Mouse (Mus musculus) kidney, postnatal 0 days (tissue): ENCODE results near the gene Capg. TPM values are rescaled to one million over a fixed set of nuclear protein-coding genes. Genes with fewer than 3 reads are reported as not detected.
A peak's percentile ranks its signal among the peaks of the same experiment; 100 is the strongest.

ENCODE experiments used
- ATAC-seq: fragments of 200-750 bp; cut with Nextera tagmentation; replicated peaks from 2 replicates; pipeline ENCODE4 v1.8.0; 2017; ENCODE audit warnings: low read depth, moderate number of reproducible peaks, moderate TSS enrichment, moderate library complexity; ENCODE audit not compliant: low FRiP score
- DNase-seq: peaks from one replicate; pipeline ENCODE4 v3.0.0-alpha.2; 2016; ENCODE audit warnings: low spot score
- H3K27ac ChIP-seq: fragments of 300-500 bp; sonication (generic); 2 replicates; pipeline ENCODE4 v1.5.1; 2014; ENCODE audit warnings: mild to moderate bottlenecking
- H3K27me3 ChIP-seq: fragments of 300-500 bp; sonication (generic); 2 replicates; pipeline ENCODE4 v1.6.1; 2014; ENCODE audit warnings: low read length, mixed read lengths; ENCODE audit not compliant: insufficient read depth
- H3K36me3 ChIP-seq: fragments of 300-500 bp; sonication (generic); 2 replicates; pipeline ENCODE4 v1.6.1; 2014; ENCODE audit warnings: low read length, mixed read lengths; ENCODE audit not compliant: insufficient read depth
- H3K4me1 ChIP-seq: fragments of 300-500 bp; sonication (generic); replicated peaks from 2 replicates; pipeline ENCODE4 v1.6.1; 2014; ENCODE audit warnings: antibody characterized with exemption, low read length, mixed read lengths; ENCODE audit not compliant: insufficient read depth
- H3K4me2 ChIP-seq: fragments of 300-500 bp; sonication (generic); 2 replicates; pipeline ENCODE4 v1.6.1; 2014; ENCODE audit warnings: mild to moderate bottlenecking, low read length, moderate library complexity, mixed read lengths
- H3K4me3 ChIP-seq: fragments of 300-500 bp; sonication (generic); replicated peaks from 2 replicates; pipeline ENCODE4 v1.5.1; 2014; ENCODE audit warnings: low read depth, low read length
- H3K9ac ChIP-seq: fragments of 300-500 bp; sonication (generic); 2 replicates; pipeline ENCODE4 v1.6.1; 2014; ENCODE audit warnings: low read depth, low read length
- H3K9me3 ChIP-seq: fragments of 300-500 bp; sonication (generic); replicated peaks from 2 replicates; pipeline ENCODE4 v1.6.1; 2016; ENCODE audit warnings: low read length, inconsistent platforms, mixed read lengths
- CTCF ChIP-seq: IDR thresholded peaks from 2 replicates; pipeline ENCODE4 v1.5.1; 2016; ENCODE audit warnings: antibody characterized with exemption, low read depth, mild to moderate bottlenecking, moderate library complexity
- WGBS: fragments of 180-500 bp; shearing (Covaris S2); extraction: QIAGEN DNeasy Blood & Tissue Kit; methylation state at CpG from one replicate; pipeline ENCODE4 v1.1.7; 2014; 5-methylcytosine and 5-hydroxymethylcytosine counted together
- polyA plus RNA-seq: library from polyadenylated mRNA; unstranded; fragments of >200 nt; fragmentation: Nextera tagmentation; extraction: Ambion mirVana; gene quantifications from 2 replicates; pipeline ENCODE4 v1.2.1, GENCODE M21; 2015

Capg gene
- polyA plus RNA-seq, 1 experiment from 2014 or later: 131 TPM

DNA sequence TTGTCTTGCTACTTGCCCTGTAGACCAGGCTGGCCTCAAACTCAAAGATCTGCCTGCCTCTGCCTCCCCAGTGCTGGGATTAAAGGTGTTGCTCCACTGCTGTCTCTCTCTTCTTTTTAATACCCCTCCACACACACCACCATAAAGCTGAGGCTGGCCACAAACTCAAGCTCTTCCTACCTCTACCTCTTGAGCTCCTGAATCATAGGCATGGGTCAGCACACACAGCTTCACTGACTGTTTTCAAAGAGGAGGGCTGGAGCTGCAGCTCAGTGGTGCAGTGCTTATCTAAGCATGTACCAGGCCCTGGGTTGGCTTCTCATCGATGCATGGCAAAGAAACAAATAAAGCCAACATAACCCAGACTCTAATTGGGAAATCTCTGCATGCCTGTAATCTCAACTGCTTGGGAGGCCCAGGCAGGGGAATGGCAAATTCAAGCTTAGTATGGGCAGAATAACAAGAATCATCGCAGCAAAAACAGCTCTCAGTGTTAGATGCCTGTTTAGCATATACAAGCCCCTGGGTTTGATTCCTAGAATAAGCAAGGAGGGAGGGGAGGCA is 34.2 kb upstream of the Capg start:
- ATAC-seq: no peak
- no peaks in the 10 kb centered on the region for H3K36me3 ChIP-seq
- peaks cover 22% of the 10 kb centered on the region for H3K4me1 ChIP-seq
- H3K4me3 ChIP-seq: no peak overlapping the region
- no peaks in the 10 kb centered on the region for H3K9me3 ChIP-seq
- H3K27me3 ChIP-seq: no peaks in the 10 kb centered on the region
- H3K9ac ChIP-seq: 0 out of 2 replicates have a peak overlapping the region, but pooled peaks have one; percentile 18
- 44% methylated on average over 2 of the region's 2 CpGs for WGBS
- H3K27ac ChIP-seq: peak overlapping the region; percentile 64
- H3K4me2 ChIP-seq: no peak overlapping the region
- TF ChIP-seq CTCF: no peak
- no peak for DNase-seq

DNA sequence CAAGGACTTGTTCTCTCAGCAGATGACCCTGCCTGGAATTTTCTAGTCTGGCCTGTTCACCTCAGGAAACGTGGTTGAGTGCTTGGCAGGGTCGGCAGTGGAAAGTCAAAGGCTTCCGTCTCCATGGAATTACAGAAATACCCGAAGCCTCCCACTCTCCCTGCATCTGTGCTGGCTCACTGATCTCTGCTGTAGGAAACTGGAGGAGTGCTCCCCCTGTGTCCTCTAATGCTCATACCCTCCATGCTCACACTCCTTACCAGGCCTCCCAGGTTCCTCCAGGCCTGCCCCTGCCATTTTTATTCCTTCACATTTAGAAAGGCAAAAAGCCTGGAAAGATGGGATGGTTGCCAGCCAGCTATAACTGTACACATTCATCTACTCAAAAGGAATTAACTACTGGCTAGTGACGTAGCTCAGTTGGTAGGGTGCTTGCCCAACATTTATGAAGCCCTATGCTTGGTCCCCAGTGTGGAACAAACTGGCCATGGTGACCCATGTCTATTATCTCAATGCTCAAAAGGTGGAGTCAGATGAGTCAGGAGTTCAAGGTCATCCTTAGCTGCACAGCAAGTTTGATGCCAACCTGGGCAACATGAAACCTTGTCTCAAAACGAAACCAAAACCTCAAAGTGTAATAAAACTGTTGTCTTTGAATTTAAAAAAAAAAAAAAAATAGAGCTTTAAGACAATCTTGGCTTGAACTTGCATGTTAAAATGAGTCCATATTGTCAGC is 33.3 kb upstream of the Capg start:
- 0 out of 2 replicates have a peak overlapping the region, but pooled peaks have one; percentile 18 for H3K9ac ChIP-seq
- no peak overlapping the region for H3K4me2 ChIP-seq
- WGBS: 24% methylated on average over 6 of the region's 6 CpGs
- no peaks in the 10 kb centered on the region for H3K36me3 ChIP-seq
- peak; percentile 43; the same call in 1 of the 2 replicates for TF ChIP-seq CTCF
- H3K4me3 ChIP-seq: no peak overlapping the region
- ATAC-seq: 0 out of 2 replicates have a peak, but pooled peaks have one; percentile 38
- H3K27me3 ChIP-seq: no peaks in the 10 kb centered on the region
- no peaks in the 10 kb centered on the region for H3K9me3 ChIP-seq
- peak; percentile 81 for DNase-seq
- H3K27ac ChIP-seq: peak overlapping the region; percentile 64; the same call in 1 of the 2 replicates
- H3K4me1 ChIP-seq: peaks cover 22% of the 10 kb centered on the region

DNA sequence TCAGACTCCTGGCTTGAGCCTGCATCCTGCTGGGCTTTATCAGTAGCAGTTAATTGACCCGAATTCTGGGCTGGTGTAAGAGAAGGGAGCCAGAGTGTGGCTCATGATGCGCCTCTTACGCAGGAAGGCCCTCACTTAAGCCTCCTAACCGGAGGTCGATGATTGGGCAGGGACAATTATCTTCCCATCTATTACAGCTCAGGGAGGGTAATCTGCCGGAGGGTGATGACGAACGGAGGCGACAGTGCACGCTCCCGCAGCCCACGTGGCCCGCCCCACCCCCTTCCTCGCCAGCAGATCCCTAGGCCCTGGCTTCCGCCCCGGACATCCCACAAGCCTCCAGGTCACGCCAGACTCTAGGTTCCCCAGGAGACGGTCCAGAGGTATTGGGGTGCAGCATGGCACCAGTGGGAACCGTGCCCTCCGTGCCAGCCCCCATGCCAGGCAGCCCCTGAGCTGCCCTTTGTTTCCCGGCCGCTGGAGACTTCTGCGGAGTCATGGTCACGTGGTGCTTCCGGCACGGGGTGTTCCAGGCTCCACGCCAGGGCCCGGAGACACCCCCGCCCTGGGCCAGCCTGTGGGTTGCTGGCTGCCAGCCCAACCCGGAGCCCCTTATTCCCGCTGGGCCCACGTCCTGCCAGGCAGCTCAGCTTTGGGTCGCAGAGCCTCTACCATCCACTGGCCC is 31.7 kb upstream of the Capg start:
- Histone ChIP-seq H3K4me3 (0 out of 2 replicates have a peak overlapping the region, but pooled peaks have one; percentile 6), H3K27me3 (no peaks in the 10 kb centered on the region), H3K4me2 (peak overlapping the region; percentile 45), H3K4me1 (peaks cover 22% of the 10 kb centered on the region), H3K36me3 (no peaks in the 10 kb centered on the region), H3K27ac (peak overlapping the region; percentile 83), H3K9ac (peak overlapping the region; percentile 47), H3K9me3 (no peaks in the 10 kb centered on the region)
- ATAC-seq (peak; percentile 80), DNase-seq (peak; percentile 81)
- no peak for TF ChIP-seq CTCF
- 7% methylated on average over 33 of the region's 33 CpGs for WGBS

DNA sequence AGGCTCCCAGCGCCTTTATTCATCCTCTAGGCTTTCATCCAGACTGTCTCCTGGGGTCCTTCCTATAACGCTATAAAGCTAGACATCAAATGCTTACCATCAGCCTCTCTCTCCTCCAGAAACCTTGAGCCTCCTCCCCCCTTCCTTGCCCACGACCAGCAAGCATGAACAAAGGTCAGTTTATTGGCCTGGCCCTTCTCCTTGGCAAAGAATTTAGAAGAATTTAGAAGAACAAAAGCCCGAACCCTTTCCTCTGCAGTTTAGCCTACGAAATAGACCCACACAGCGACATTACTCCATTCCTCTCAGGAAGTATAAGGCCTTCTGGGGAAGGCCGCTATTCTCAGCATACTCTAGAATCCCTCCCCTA is 31.1 kb upstream of the Capg start:
- no peak overlapping the region for H3K4me3 ChIP-seq

DNA sequence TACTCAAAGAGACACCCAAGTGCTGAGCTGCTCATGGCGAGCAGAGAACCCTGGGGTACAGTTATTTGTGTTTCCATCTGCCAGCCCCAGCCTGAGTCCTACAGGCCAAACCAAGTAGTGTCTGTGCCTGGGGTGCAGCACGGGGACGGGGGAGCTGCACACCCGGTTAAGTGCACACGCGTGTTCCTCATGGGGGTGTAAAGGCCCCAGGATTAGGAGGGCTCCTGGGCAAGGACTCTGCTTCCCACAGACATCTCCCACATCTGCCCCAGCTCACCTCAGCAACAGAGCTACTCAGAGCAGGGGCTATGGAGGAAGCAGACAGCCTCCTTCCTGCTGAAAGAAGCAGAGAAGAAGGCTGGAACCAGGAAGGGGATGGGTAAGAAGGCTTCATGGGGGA is 28.5 kb upstream of the Capg start:
- H3K36me3 ChIP-seq: no peaks in the 10 kb centered on the region
- no peak for ATAC-seq

More for the DNA sequence above, 31.1 kb upstream of the Capg start:
- peaks cover 22% of the 10 kb centered on the region for H3K4me1 ChIP-seq
- H3K27ac ChIP-seq: peak overlapping the region; percentile 83
- ATAC-seq: no peak
- H3K36me3 ChIP-seq: no peaks in the 10 kb centered on the region
- H3K27me3 ChIP-seq: no peaks in the 10 kb centered on the region
- peak overlapping the region; percentile 47 for H3K9ac ChIP-seq
- DNase-seq: no peak
- TF ChIP-seq CTCF: no peak
- whole genome bisulfite sequencing: 41% methylated on average over 7 of the region's 7 CpGs
- peak overlapping the region; percentile 45 for H3K4me2 ChIP-seq
- no peaks in the 10 kb centered on the region for H3K9me3 ChIP-seq

DNA sequence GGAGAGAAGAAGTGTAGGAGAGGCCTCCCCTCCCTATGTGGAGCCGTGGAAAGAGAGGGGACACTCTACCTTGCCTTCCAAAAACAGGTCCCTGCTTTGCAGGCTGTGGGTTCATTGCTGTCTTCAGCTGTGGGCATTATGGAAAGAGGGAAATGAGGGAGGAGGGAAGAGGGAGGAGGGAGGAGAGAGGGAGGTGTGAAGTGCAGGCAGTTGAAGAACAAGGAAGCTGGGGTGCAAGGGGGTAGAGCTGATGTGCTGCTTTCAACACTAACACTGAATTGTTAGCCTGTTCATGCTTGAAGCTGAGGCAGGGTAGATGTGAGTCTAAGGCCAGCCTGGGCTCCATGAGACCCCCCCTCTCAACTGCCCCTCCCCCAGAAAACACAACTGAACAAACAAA is 25.3 kb upstream of the Capg start:
- 44% methylated on average over 1 of the region's 1 CpGs for WGBS
- no peak overlapping the region for H3K27ac ChIP-seq
- no peak for DNase-seq
- H3K36me3 ChIP-seq: no peaks in the 10 kb centered on the region
- no peaks in the 10 kb centered on the region for H3K27me3 ChIP-seq
- no peaks in the 10 kb centered on the region for H3K9me3 ChIP-seq
- H3K9ac ChIP-seq: no peak overlapping the region
- H3K4me1 ChIP-seq: peaks cover 15% of the 10 kb centered on the region
- TF ChIP-seq CTCF: no peak
- ATAC-seq: no peak
- H3K4me3 ChIP-seq: no peak overlapping the region
- no peak overlapping the region for H3K4me2 ChIP-seq

More for the DNA sequence above, 28.5 kb upstream of the Capg start:
- Histone ChIP-seq H3K9me3 (no peaks in the 10 kb centered on the region), H3K4me3 (no peak overlapping the region), H3K4me1 (peaks cover 31% of the 10 kb centered on the region), H3K4me2 (no peak overlapping the region), H3K27me3 (no peaks in the 10 kb centered on the region), H3K9ac (no peak overlapping the region), H3K27ac (no peak overlapping the region)
- WGBS: 96% methylated on average over 6 of the region's 6 CpGs
- no peak for DNase-seq
- no peak for TF ChIP-seq CTCF
